Mouse (Mus musculus) retina, embryonic 14.5 days (tissue): ENCODE measurements at regions not wholly inside any gene's neighbourhood (a gene's known extent, or its start where the extent isn't known, plus 50 kb on each side); places are given as distances from the start of the nearest gene placed in this dataset.

Experiments used
- DNase-seq: peaks from one replicate; pipeline ENCODE4 v3.0.0-alpha.2; 2015; ENCODE audit warnings: low spot score

- no peak for DNase-seq
Observed at GRCm38 (mm10) chr14:82065173-82065572, 2081.3 kb downstream of the Olfm4 start.

DNA sequence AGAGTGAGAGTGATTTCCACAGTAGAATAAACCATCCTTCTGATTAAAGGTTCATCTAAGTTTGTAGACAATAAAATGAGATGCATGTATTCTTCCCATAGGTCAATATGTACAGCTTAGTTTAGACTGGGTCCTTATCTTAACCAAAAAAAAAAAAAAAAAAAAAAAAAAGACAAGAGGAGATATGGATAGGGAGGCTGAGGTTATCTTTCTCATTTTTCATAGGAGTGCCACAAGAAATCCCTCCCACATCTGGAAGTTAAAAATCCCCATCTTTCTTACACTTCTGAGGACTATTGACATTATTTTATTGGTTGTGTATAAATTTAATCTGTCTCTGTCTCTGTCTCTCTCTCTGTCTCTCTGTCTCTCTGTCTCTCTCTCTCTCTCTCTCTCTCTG is 2117.8 kb downstream of the Olfm4 start:
- DNase-seq, result no peak

DNA sequence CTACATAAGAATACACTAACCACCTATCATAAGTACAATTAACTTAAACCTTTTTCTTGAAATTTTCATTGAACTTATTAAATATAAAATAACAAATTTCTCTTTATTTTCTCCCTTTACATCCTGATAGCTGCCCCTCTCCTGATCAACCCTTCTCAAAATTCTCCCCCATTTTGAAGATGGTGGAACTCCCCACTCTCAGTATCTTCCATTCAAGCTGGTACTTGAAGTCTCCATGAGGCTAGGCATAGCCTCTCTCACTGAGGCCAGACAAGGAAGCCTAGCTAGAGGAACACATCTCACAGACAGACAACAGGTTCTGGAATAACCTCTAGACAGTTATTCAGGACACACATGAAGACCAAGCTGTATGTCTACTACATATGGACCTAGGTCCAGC is 2129.0 kb downstream of the Olfm4 start:
- DNase-seq, result no peak

DNA sequence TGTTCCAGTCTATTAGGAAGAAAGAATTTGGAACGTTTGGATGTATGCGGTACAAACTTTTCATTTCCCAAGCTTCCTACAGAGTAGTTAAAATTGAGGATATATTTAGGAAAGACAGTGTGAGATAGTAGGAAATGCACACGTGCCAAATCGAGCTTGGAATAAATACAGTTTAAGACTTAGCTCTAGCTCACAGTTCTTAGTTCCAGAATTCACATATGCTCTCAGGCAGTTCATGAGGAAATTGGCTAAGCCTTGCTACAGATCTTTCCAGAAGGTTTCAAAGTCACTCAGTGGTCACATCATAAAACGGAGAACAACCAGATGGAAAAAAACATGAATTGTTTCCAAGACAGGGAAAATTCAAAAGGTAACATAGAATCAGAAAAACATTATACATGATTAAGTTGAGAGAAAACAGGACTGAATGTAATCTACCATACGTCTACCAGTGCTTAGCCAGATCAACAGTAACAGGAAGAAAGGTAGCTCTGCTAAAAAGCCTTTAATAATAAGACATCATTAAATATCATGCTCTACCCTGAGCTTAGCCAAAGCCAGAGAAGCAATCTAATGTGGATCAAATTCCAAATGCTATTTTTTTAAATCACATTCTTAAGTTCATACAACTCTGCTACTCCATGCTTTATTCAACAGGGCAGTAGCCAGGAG is 2165.1 kb downstream of the Olfm4 start:
- no peak for DNase-seq

- no peak for DNase-seq
Observed at GRCm38 (mm10) chr14:82185334-82185733, 2201.5 kb downstream of the Olfm4 start.

DNA sequence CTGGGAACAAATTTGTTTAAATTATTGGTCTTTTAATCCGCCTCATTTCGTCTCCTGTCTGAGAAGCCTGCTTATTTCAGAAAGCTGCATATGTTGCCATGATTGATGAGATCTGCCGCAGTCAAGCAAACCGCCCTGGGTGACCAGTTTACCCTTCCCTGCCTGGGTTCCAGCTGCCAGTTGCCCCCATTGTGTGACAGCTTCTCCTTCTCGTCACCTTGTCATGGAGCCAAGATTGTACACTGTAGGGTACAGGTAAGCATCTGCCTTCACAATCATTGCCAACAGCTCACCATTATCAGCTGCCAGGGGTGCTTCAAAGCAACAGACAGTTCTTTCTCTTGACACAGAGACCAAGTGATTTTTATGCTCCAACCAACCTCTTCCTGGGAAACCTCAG is 2226.5 kb downstream of the Olfm4 start:
- no peak for DNase-seq

GRCm38 (mm10) chr14:82228522-82228921 is 2214.8 kb upstream of the Pcdh17 start:
- DNase-seq, result no peak

GRCm38 (mm10) chr14:82236238-82236637 is 2207.1 kb upstream of the Pcdh17 start:
- DNase-seq, result no peak

DNA sequence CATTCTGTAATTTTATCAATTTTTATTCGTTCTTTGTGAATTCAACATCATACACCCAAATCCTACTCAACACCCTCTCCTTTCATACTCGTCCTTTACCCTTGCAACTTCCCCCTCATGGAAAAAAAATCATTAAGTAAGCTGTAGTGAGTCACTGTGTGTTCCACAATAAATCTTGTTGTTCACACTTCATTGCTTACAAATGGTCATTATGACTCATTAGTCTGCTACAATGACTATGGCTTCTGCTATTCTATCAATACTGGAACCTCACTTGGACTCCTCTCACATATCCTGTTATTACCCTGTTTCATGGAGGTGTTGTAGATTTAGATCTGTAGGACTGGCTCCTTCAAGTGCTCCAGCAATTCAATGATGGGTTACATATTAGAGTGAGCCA is 2200.0 kb upstream of the Pcdh17 start:
- DNase-seq, result peak; percentile 61

GRCm38 (mm10) chr14:82244891-82245290 is 2198.5 kb upstream of the Pcdh17 start:
- DNase-seq, result no peak
